Mouse (Mus musculus) spleen, adult 2 months (tissue): ENCODE results near the gene Morc2b.

ENCODE experiments used
- CTCF ChIP-seq: fragments of 200-500 bp; IDR thresholded peaks from 2 replicates; pipeline ENCODE4 v1.5.1; 2011; ENCODE audit warnings: mild to moderate bottlenecking, inconsistent platforms; ENCODE audit not compliant: insufficient read depth, insufficient read length, insufficient replicate concordance; ENCODE audit errors: extremely low read depth
- POLR2A ChIP-seq: fragments of 200-500 bp; IDR thresholded peaks from 2 replicates; pipeline ENCODE4 v1.6.1; 2011; ENCODE audit warnings: low read depth, low read length, inconsistent platforms

GRCm38 (mm10) chr17:33097396-33097795 lies 42.1 kb downstream of the Morc2b start:
- TF ChIP-seq CTCF (no peak), POLR2A (no peak)
